Comparison of ENCODE assay signal across 10 mouse cellular contexts in the genomic region with DNA sequence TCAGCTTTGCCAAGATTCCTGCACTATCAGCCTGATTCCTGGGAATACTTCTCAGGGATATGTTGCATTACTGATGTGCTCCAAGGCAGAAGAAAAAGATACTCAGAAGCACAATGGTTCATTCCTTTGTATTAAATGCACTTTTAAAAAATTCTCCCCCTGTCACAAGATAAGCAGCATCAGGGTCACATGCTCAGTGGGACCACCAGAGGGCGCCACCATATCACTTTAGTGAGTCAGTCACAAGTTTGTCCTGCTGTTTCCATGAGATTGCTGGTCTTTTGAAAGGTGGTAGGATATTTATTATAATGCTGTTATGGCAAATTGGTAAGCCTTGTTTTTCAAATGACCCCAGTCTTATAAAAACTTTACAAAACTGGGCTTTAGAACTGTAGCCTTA. TPM values are rescaled to one million over a fixed set of nuclear protein-coding genes. Genes with fewer than 3 reads are reported as not detected.
DNase-seq lines count a peak whose midpoint lies in the region; ATAC-seq lines count a peak whose summit lies in the region.
"Had no signal": no experiment of that assay in that cellular context is flagged by ENCODE, and none has a peak within 500 bp of the region (broad histone marks: within the 10 kb centered on the region; RNA-seq: fewer than 3 reads in every experiment).

No protein-coding gene starts in this region.

- no peak for ATAC-seq in midbrain, embryonic 15.5 days (replicated peaks)
- ATAC-seq in embryonic facial prominence, embryonic 11.5 days (replicated peaks; ENCODE audit: insufficient number of reproducible peaks, low FRiP score, low TSS enrichment, low read depth), result no peak

- H3K4me1 ChIP-seq in midbrain, embryonic 10.5 days, result no peaks in the 10 kb centered on the region
- H3K4me1 ChIP-seq in midbrain, embryonic 15.5 days, result no peaks in the 10 kb centered on the region
- H3K4me1 ChIP-seq in embryonic facial prominence, embryonic 11.5 days (ENCODE audit: control insufficient read depth, insufficient read depth, low read length), result no peaks in the 10 kb centered on the region
- no peaks in the 10 kb centered on the region for H3K4me1 ChIP-seq in limb, embryonic 10.5 days
- H3K4me1 ChIP-seq: neural tube, embryonic 13.5 days had no signal

- H3K4me3 ChIP-seq in midbrain, embryonic 10.5 days, result no peak overlapping the region
- H3K4me3 ChIP-seq in midbrain, embryonic 15.5 days, result no peak overlapping the region
- no peak overlapping the region for H3K4me3 ChIP-seq in embryonic facial prominence, embryonic 11.5 days (ENCODE audit: low read depth, low read length)
- H3K4me3 ChIP-seq in limb, embryonic 10.5 days, result no peak overlapping the region
- H3K4me3 ChIP-seq: neural tube, embryonic 13.5 days had no signal

- 0 out of 2 replicates have a peak, but pooled peaks cover 3% of the 10 kb centered on the region for H3K9me3 ChIP-seq in midbrain, embryonic 10.5 days (replicated peaks)
- no peaks in the 10 kb centered on the region for H3K9me3 ChIP-seq in midbrain, embryonic 15.5 days
- H3K9me3 ChIP-seq in embryonic facial prominence, embryonic 11.5 days (replicated peaks; ENCODE audit: control insufficient read depth, low read length), result no peaks in the 10 kb centered on the region
- H3K9me3 ChIP-seq in limb, embryonic 10.5 days (replicated peaks), result no peaks in the 10 kb centered on the region
- H3K9me3 ChIP-seq: neural tube, embryonic 13.5 days had no signal

- 0 out of 2 replicates have a peak, but pooled peaks cover 3% of the 10 kb centered on the region for H3K36me3 ChIP-seq in midbrain, embryonic 10.5 days
- H3K36me3 ChIP-seq in midbrain, embryonic 15.5 days (replicated peaks), result no peaks in the 10 kb centered on the region
- no peaks in the 10 kb centered on the region for H3K36me3 ChIP-seq in embryonic facial prominence, embryonic 11.5 days (replicated peaks; ENCODE audit: control insufficient read depth, insufficient read depth, low read depth, low read length)
- H3K36me3 ChIP-seq in limb, embryonic 10.5 days, result no peaks in the 10 kb centered on the region
- H3K36me3 ChIP-seq: neural tube, embryonic 13.5 days had no signal

- DNase-seq in adrenal gland, adult (ENCODE audit: inconsistent age in 2 of 2, low spot score in 1 of 2), result peak; percentile 14 to 63
- DNase-seq in adrenal gland, adult 8-10 months, result no peak
- DNase-seq in midbrain, embryonic 10.5 days (ENCODE audit: low spot score), result peak; percentile 20
- DNase-seq in adrenal gland, postnatal 36 days, result peak; percentile 53 to 69
- peak; percentile 67 for DNase-seq in embryonic facial prominence, embryonic 11.5 days (ENCODE audit: low spot score)
- peak; percentile 49 for DNase-seq in limb, embryonic 10.5 days (ENCODE audit: low spot score)
- DNase-seq in skeletal muscle tissue, adult 2 months (ENCODE audit: low read depth, low spot score), result peak; percentile 10

- H3K9ac ChIP-seq in midbrain, embryonic 15.5 days, result no peak overlapping the region
- H3K9ac ChIP-seq in embryonic facial prominence, embryonic 11.5 days (replicated peaks; ENCODE audit: low read length), result no peak overlapping the region
- H3K9ac ChIP-seq: neural tube, embryonic 13.5 days had no signal

- no peak overlapping the region for H3K4me2 ChIP-seq in midbrain, embryonic 15.5 days
- H3K4me2 ChIP-seq in embryonic facial prominence, embryonic 11.5 days (ENCODE audit: low read depth, low read length), result no peak overlapping the region
- H3K4me2 ChIP-seq: neural tube, embryonic 13.5 days had no signal

- WGBS in midbrain, embryonic 10.5 days, result 14% methylated on average over 1 of the region's 1 CpGs
- WGBS in midbrain, embryonic 15.5 days, result 2% methylated on average over 1 of the region's 1 CpGs
- 4% methylated on average over 1 of the region's 1 CpGs for WGBS in embryonic facial prominence, embryonic 11.5 days
- 0% methylated on average over 1 of the region's 1 CpGs for WGBS in limb, embryonic 10.5 days

- no peak overlapping the region for H3K27ac ChIP-seq in midbrain, embryonic 10.5 days (replicated peaks)
- no peak overlapping the region for H3K27ac ChIP-seq in midbrain, embryonic 15.5 days
- no peak overlapping the region for H3K27ac ChIP-seq in embryonic facial prominence, embryonic 11.5 days (replicated peaks; ENCODE audit: low read depth, low read length)
- H3K27ac ChIP-seq in limb, embryonic 10.5 days, result no peak overlapping the region
- H3K27ac ChIP-seq: neural tube, embryonic 13.5 days had no signal

- H3K27me3 ChIP-seq in midbrain, embryonic 10.5 days (ENCODE audit: low read depth, poor library complexity, severe bottlenecking), result peaks cover 37% of the 10 kb centered on the region
- no peaks in the 10 kb centered on the region for H3K27me3 ChIP-seq in midbrain, embryonic 15.5 days (replicated peaks)
- no peaks in the 10 kb centered on the region for H3K27me3 ChIP-seq in embryonic facial prominence, embryonic 11.5 days (ENCODE audit: control insufficient read depth, insufficient read depth, low read length)
- H3K27me3 ChIP-seq in limb, embryonic 10.5 days (ENCODE audit: low read depth, poor library complexity, severe bottlenecking), result peaks cover 42% of the 10 kb centered on the region
- H3K27me3 ChIP-seq: neural tube, embryonic 13.5 days had no signal

RNA-seq across cellular contexts. Expression of a gene that starts 30.3 kb away (rescaled TPM):
- not detected for total RNA-seq in adrenal gland, adult 8-10 months (2022)
- polyA plus RNA-seq in midbrain, embryonic 10.5 days (2016; fragmentation: Nextera tagmentation; extraction: Ambion mirVana), result 0.68 and 1.1 TPM in 2 replicates
- not detected in 2 replicates for polyA plus RNA-seq in midbrain, embryonic 15.5 days (2015; fragmentation: Nextera tagmentation; extraction: Ambion mirVana)
- total RNA-seq in adrenal gland, postnatal 36 days (2021), result not detected
- polyA plus RNA-seq in embryonic facial prominence, embryonic 11.5 days (2014; fragmentation: Nextera tagmentation; extraction: Ambion mirVana), result not detected in 2 replicates
- not detected in 2 replicates for polyA plus RNA-seq in limb, embryonic 10.5 days (2016; fragmentation: Nextera tagmentation; extraction: Ambion mirVana)
- polyA plus RNA-seq: heart, embryonic 16.5 days; neural tube, embryonic 13.5 days had no signal

RNA-seq across cellular contexts. Expression of a gene that starts 37.6 kb away (rescaled TPM):
- not detected for total RNA-seq in adrenal gland, adult 8-10 months (2022)
- 0.20 and 0.22 TPM in 2 replicates for polyA plus RNA-seq in midbrain, embryonic 10.5 days (2016; fragmentation: Nextera tagmentation; extraction: Ambion mirVana)
- polyA plus RNA-seq in midbrain, embryonic 15.5 days (2015; fragmentation: Nextera tagmentation; extraction: Ambion mirVana), result not detected in 2 replicates
- not detected for total RNA-seq in adrenal gland, postnatal 36 days (2021)
- polyA plus RNA-seq in embryonic facial prominence, embryonic 11.5 days (2014; fragmentation: Nextera tagmentation; extraction: Ambion mirVana), result not detected in 2 replicates
- polyA plus RNA-seq in limb, embryonic 10.5 days (2016; fragmentation: Nextera tagmentation; extraction: Ambion mirVana), result 0.19 and 0.25 TPM in 2 replicates
- polyA plus RNA-seq: neural tube, embryonic 13.5 days had no signal

RNA-seq across cellular contexts. Expression of a gene that starts 48.8 kb away (rescaled TPM):
- under 1 TPM in 1 of 4 experiments, not detected in 3; 0.15 TPM for total RNA-seq in adrenal gland, adult 8-10 months (2022)
- 0.11 and 0.15 TPM in 2 replicates for polyA plus RNA-seq in midbrain, embryonic 10.5 days (2016; fragmentation: Nextera tagmentation; extraction: Ambion mirVana)
- 0.59 and 0.77 TPM in 2 replicates for polyA plus RNA-seq in midbrain, embryonic 15.5 days (2015; fragmentation: Nextera tagmentation; extraction: Ambion mirVana)
- total RNA-seq in adrenal gland, postnatal 36 days (2021), result under 1 TPM in 1 of 2 experiments, not detected in 1; 0.17 TPM
- polyA plus RNA-seq in embryonic facial prominence, embryonic 11.5 days (2014; fragmentation: Nextera tagmentation; extraction: Ambion mirVana), result 0.07 TPM in 1 of 2 replicates, not detected in the other
- not detected in 2 replicates for polyA plus RNA-seq in limb, embryonic 10.5 days (2016; fragmentation: Nextera tagmentation; extraction: Ambion mirVana)
